Mouse (Mus musculus) kidney, adult 8-10 months (tissue): ENCODE results near the gene Sgsm3.

Experiments used
- DNase-seq, 2 experiments: peaks; one replicate each; pipeline ENCODE4 v3.0.0; 2022

The Sgsm3 gene

DNA sequence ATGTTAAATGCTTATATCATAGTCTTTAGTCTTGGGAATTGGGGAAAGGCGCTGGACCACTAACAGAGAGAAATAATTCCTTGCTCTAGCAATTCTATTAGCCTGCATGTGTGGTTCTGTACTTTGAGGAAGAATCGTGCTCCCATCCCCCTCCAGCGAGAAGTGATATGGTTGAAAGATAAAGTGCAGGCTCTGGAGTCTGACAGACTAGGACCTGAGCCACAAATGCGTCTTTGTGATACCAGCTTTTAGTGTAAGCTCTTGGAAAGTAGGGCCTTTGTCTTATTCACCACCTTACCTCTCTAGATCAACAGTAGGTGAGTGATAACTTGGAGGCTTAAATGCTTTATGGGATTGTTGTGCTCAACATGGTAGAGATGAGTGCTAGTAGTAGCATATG is 3.6 kb downstream of the Sgsm3 start:
- no peak for DNase-seq

GRCm38 (mm10) chr15:80983264-80983663 is 5.7 kb downstream of the Sgsm3 start:
- no peak for DNase-seq

DNA sequence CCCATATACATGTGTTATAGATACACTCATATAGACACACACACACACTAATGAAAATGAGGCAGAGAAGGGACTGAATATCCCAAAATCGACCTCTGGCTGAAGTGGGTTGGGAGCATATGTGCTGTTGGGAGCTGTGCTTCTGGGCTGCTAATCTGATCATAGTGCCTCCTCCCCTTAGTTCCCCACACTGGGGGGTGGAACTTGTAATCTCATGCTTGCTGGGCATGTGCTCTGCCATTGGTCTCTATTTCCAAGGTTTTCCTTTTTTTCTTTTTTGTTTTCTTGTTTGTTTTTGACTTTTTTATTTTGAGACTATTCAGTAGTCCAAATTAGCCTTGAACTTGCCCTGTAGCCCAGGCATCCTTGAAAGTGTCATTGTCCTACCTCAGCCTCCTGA is 10.8 kb downstream of the Sgsm3 start:
- DNase-seq: no peak

GRCm38 (mm10) chr15:80989712-80990111 is 12.1 kb downstream of the Sgsm3 start:
- DNase-seq: no peak

- no peak for DNase-seq
Measured at GRCm38 (mm10) chr15:80994959-80995358, 17.4 kb downstream of the Sgsm3 start.

GRCm38 (mm10) chr15:80996090-80996835 is 18.7 kb downstream of the Sgsm3 start:
- no peak for DNase-seq

DNA sequence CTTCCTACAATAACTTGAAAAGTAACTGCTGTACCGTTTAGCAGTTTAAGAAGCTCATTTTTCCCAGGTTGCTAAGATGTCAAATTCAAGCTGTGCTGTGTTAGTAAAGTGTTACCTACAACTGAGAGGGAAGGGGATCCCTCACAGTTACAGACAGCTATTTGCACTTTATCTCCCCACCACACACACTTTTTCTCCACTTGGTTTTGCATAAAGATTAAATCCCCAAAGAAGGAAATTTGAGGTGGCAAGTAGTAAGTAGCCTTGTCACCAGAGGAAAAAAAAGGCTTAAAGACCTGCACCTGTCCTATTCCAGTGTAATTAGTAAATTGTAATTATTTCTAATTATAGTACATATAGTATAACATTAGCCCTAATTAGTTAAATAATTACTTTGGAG is 19.5 kb downstream of the Sgsm3 start:
- DNase-seq: no peak

DNA sequence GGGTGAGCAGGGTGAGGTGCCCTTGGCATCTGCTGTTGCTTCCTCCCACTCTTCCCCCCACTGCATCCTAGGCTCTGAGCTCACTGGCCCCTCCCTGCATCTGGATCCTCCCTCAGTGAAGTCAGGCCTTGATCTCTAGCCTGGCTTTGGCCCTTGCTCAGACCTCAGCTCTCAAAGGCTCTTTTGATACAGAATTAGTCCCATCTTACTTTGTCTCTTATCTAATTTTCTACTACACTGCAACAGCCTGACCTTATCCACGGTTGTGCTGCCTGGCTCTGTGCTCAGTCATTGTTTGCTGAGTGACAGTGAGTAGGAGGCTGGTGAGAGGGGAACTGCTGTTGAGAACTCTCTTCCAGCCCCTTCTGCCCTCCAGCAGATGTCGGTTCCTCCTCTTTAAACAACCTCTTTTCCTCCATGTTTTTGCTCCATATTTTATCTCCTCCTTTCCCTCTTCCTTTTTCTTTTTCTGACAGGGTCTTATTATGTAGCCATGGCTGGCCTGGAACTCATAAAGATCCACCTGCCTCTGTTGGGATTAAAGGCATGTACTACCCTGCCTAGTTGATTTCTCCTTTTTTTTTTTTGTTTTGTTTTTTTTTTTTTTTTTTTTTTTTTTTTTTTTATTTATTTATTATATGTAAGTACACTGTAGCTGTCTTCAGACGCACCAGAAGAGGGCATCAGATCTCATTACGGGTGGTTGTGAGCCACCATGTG is 23.0 kb downstream of the Sgsm3 start:
- DNase-seq: no peak

GRCm38 (mm10) chr15:81006127-81006735 is 28.7 kb downstream of the Sgsm3 start:
- no peak for DNase-seq

DNA sequence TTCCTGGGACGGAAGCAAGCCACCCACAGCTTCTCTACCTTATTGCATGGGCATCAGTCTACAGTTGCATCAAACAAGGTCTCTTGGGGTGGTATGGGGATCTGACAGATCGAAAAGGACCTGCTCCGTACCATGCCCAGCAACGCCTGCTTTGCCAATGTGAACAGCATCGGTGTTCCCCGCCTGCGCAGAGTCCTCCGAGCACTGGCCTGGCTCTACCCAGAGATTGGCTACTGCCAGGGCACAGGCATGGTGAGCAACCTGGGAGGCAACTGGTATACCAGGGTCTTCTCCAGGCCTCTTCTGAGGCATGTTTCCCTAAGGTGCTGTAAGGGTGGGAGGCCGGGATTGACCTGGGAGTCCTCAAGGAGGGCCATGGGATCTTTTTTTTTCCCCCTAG is 29.8 kb downstream of the Sgsm3 start:
- DNase-seq: no peak

GRCm38 (mm10) chr15:81007905-81008304 is 30.3 kb downstream of the Sgsm3 start:
- DNase-seq: no peak

- no peak for DNase-seq
Measured at GRCm38 (mm10) chr15:81008689-81009123, 31.1 kb downstream of the Sgsm3 start.

GRCm38 (mm10) chr15:81010114-81010513 is 32.5 kb downstream of the Sgsm3 start:
- DNase-seq: no peak

DNA sequence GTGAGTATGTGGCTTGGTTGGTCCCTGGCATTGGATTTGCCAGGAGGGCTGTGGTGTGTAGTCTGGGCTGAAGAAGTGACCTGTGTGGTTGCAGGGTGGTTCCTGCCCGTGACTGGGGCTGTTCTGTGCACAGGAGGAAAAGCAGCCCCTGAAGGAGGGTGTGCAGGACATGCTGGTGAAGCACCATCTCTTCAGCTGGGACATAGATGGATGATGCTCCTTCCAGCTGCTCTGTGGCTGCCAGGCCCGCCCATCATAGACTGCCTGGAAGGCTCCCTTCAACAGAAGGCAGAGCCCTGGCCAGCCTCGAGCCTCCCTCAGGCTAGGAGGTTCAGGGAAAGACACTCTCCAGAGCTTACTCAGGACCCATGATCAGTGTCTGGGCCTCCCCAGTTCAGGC is 34.0 kb downstream of the Sgsm3 start:
- no peak for DNase-seq

DNA sequence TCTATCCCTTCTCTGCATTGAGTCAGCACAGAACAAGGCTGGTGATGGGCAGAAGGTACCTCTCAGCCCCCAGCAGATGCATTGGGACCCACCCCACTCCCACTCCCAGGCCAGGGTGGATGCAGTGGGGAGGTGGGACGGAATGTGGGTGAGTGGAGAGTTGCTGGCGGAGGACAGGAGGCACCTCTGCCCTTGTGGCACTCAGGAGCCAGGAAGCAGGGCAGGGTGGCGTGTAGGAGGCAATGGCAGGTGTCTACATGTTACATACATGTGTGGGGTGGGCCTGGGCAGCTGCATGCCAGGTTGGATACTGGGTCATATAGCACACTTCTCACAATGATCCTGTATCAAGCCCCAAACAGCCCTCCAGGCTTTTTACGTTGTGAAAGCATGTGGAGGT is 34.8 kb downstream of the Sgsm3 start:
- no peak for DNase-seq

- DNase-seq: no peak
Measured at GRCm38 (mm10) chr15:81013186-81013585, 35.6 kb downstream of the Sgsm3 start.

- no peak for DNase-seq
Measured at GRCm38 (mm10) chr15:81015068-81015744, 37.6 kb downstream of the Sgsm3 start.

DNA sequence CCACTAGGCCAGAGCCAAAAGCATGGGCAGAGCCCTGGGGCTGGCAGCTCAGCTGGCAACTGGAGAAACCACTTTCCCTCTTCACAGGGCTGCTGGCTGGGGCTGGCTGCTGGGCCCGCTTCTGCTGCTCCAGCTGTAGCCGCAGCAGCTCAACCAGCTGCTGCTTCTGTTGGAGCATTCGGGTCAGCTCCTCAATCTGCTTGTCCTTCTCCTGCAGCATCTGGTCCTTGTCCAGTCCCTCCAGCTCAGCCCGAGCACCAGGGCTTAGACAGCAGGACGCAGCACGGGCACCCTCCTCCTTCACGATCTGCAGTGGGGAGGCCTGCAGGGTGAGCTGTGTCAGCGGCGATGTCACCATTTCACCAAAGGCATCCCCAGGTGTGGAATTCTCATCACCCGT is 38.9 kb downstream of the Sgsm3 start:
- DNase-seq: no peak

DNA sequence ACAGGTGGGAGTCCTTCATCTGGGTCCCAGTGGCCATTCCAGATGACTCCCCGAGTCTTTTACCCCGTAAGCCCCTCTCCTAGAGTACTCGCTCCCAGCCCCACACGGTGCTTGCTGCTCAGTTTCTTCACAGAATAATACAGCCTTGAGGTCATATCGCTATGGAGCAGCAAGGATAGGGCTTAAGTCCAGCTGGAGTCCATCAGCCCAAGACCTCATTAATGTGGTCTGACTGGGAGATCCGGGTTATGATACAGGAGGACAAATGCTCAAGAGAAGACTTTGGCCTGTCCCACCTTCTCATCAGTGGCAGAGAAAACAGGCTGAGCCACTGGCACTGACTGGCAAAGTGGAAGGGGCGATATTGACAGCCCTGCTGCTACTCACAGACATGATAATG is 39.7 kb downstream of the Sgsm3 start:
- no peak for DNase-seq

GRCm38 (mm10) chr15:81021377-81021776 is 43.8 kb downstream of the Sgsm3 start:
- no peak for DNase-seq

GRCm38 (mm10) chr15:81022437-81022836 is 44.9 kb downstream of the Sgsm3 start:
- DNase-seq: no peak

- DNase-seq: no peak
Measured at GRCm38 (mm10) chr15:81023842-81024241, 46.3 kb downstream of the Sgsm3 start.

- DNase-seq: no peak
Measured at GRCm38 (mm10) chr15:81026901-81027300, 49.3 kb downstream of the Sgsm3 start.
